Mouse (Mus musculus) layer of hippocampus, postnatal 14 days (tissue): Measurements from ENCODE around the gene Cacng3. TPM values are rescaled to one million over a fixed set of nuclear protein-coding genes. Genes with fewer than 3 reads are reported as not detected.
A peak's percentile ranks its signal among the peaks of the same experiment; 100 is the strongest.

ENCODE experiments used
- DNase-seq, 2 experiments: peaks; one replicate each; pipeline ENCODE4 v3.0.0; 2021 to 2022; ENCODE audit warnings: low spot score in 2 of 2, mixed read lengths in 1 of 2
- total RNA-seq, 2 experiments: library from RNA; stranded (reverse); gene quantifications; 2 replicates each; pipeline ENCODE4 v1.2.3; 2021

Gene Cacng3
- total RNA-seq, 2 experiments from 2014 or later, result 44.7 to 47.4 TPM

DNA sequence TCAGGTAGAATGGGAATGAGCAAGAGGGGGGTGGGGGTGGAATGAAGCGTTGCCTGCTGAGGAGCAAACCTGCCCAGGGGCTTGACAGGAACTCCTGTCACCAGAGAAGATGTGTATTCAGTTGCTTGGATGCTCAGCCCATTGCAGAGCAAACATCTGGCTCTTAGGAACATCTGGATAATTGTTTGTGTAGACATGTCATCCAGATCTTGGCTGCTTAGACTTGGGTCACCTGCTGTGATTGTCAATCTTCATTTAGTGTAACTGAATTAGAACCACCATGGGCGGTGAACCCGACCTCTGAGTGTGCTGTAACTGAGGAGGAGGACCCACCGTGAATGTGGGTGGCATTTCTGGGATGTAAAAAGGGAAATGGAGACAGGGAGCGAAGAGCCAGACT is 36.4 kb downstream of the Cacng3 start:
- no peak for DNase-seq

DNA sequence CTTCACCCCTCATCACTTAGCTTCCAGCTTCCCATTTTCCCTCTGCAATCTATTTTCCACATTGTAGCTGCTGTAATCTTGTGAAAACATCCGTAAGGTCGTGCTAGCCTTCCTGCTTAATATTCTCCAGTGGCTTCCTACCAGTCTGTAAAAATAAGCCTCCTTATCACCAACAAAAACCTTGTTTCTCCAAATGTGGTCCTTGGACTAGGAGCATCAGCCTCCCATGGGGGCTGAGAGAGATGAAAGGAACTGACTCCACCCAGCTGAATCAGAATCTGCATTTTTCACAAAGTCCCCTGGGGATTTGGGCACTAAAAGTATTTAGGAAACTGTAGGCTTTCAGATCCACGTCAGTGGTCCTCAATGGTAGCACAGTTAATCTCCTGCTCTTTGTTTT is 46.0 kb downstream of the Cacng3 start:
- DNase-seq, result no peak

DNA sequence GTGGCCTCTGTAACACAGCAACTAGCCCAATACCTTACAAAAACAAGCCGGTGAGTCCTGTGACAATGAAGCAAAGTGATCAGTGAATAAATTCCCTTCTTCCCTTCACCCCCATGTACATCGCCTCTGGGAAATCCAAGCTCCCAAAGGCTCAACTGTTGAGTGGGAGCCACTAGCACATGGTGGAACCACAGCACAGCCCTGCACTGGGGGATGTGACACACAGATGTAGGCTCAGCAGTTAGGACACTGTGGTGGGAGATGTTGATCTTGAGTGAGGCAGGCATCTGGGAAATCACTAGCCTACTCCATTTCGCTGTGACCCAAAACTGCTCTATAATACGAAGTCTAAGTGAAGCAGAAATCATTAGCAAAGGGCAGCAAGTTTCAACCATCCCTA is 48.2 kb downstream of the Cacng3 start:
- DNase-seq, result no peak

DNA sequence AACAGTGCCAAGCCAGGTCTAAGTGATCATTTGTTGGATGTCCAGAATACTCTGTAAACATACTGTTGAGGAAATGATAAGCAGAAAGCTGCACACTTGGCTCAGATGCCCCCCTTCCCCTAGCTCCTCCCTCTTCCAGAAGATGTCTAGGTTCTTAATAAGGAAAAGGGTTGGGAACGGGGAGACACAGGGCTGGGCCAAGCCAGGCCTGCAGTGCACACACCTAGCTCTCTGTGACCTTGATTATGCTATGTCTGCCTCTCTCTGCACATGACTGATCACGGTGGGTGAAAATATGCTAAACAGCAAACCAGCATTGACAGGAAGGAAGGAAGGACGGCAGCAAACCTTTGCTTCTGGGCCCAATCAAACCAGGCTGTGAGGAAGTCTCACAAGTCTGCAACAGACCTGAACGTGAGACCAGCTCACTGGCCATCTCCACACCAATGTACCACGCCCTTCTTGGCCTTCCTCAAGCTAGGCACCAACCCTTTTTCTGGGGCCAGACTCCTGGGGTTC is 53.1 kb downstream of the Cacng3 start:
- no peak for DNase-seq

DNA sequence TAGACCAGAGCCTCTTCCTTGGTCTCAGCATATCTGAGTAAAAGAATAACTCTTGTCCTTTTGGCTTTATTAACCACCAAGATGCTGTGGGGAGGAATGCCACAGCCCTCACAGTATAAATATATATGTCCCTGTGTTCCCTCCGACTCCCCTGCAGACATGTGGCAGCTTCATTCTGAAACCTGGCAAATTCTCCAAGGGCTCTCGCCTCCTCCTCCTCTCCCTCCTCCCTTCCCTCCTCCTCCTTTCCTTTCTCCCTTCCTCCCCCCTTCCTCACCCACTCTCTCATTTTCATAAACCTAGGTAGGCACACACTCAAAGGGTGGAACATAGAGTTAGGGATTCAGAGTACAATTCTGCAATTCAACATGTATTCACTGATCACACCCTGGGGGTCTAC is 56.1 kb downstream of the Cacng3 start:
- DNase-seq, result no peak

DNA sequence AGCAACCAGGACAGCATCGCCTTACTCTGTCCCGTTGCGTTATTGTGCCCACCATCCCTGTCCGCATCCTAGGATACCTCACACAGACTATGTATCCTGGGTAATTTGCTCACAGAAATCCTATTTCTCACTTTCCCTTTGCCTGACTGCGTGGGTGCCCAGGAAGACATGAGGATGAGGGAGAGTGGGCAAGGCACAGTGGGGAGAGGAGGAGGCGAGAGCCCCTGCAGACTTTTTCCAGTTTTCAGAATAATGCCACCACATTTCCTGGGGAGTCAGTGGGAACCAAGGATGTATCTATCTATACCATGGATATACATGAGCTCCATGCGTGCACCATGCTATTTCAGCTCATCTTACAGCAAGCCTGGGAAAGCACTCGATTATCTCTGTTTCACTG is 57.9 kb downstream of the Cacng3 start:
- DNase-seq, result no peak

DNA sequence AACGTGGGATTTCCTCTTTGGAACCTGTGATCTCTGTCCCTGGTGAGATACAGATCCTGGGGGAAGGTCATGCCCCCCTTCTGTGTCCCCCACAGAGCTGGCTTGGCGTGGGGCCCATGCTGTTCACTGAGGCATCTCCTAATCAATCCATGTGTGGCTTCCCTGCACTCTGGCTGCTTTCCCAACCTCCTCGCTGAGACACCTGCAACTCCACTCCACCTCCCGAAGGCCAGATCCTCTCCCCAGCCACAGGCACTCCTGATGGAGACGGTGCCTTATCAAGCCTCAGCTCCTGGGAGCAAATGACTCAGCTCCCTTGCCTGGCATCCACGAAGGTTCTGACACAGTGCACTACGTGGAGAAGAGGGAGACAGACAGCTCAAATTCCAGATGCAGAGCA is 58.6 kb downstream of the Cacng3 start:
- no peak for DNase-seq

DNA sequence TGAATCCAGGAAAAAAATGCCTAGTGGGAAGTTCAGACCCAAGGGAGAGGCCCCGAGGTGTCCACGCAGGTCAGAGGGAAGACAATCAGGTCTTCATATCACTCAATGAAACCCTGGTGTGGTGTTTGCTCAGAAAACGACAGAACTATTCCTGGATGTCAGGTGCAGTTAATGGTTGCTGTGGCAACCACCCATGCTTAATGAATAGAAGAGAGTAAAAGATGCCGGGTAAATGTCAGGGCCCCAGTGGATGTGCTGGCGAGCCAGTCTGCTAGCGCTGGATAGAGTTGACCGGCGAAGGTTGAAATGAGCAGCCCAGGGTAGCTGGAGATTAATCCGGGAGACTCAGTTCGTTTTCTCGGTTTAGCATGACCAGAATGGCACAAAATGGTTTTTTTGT is 65.0 kb downstream of the Cacng3 start:
- no peak for DNase-seq

DNA sequence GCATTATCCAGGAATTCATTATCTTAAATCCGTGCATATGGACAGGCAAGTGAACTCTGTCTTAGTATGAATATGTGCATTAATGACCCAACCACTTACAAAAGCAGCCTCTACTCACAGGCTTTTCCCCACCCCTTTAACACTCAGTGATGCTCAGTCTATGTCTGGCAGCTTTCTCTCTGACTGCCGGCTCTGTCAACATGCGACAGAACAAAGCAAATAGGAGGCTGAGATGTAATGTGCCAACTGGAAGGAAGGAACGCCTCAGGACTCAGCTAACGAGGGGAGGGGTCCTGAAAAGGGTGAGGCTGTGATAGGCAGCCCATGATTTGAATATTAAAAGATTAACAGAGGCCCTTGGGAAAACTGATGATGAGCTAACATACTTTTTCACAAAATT is 68.2 kb downstream of the Cacng3 start:
- no peak for DNase-seq

DNA sequence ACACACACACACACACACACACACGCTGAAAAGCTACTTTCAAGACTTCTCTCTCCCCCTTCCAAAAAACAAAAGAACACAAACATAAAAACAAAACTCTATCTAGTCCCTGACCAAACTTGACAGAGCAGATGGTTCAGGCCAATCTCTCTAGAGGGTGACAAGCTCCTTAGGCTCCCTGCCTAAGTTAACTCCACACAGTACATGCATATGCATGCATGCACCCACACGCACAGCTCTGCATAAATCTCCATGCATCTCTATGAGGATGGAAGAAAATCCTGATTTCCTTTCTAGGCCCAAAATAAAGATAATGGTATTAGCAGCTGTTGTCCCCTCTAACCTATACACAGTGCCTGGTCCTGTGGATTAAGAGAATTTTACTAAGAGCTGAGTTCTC is 70.4 kb downstream of the Cacng3 start:
- no peak for DNase-seq

DNA sequence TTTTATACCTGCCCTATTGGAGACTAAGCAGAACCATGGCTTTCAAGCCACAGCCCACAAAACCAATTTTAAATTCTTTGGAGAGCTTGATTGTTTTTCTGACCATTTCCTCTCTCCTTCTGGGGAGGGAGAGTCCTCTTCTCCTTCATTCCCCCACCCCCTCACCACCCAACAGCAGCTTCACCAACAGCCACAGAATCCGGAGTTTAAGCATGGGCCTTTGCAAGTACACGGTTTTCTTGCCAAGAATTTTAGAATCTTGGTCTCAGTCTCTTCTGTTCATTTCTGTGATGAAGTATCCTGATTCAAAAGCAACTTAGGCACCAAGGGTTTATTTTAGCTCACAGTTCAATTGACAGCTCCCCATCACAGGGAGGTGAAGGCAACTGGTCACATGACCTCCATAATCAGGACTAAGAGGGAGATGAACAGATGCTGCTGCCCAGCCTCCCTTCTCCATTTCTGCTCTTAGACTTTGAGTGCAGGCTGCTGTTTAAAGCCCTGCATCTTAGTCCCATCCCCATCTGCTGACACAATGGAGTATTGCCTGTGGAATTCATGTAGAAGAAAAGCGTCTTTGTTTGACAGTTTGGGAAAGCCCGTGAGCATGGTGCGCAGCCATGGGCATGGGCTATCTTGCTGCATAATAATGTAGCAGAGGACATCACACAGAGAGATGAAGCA is 85.8 kb downstream of the Cacng3 start:
- DNase-seq, result no peak

DNA sequence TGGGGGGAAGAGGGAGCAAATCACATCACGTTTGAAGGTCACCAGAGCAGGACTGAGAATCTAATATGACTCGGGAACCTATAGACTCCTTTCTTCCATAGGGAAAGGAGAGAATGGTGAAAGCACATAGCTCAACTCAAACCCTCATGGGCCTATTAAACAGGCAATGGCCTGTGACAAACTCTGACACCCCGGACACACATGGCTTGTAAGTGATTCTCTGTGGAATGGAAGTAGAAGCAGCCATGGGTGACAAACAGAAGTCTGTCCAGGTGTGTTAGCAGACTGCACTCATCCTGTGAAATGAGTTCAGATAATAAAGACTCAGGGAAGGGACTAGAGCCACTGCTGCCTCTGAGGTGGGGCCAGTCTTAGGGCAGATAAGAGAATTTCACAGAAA is 88.4 kb downstream of the Cacng3 start:
- DNase-seq, result no peak

DNA sequence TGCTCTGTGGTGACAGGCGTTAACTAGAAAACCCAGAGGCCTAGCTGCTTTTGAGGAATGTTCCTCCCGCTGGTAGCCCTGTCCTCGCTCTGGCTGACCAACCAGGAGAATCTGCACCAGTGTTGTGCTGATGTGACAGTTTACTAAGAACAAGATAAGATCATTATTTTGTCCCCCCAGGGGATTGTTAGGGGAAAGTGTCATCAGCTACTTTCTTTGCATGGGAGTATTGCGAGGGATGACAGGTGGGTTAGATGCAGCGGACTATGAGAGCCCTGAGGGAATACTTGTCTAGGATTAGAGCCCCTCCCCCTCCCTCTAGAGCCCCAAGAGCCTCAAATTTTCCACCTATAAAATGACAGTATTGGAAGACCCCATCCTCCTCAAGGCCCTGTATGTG is 94.2 kb downstream of the Cacng3 start:
- DNase-seq, result no peak

DNA sequence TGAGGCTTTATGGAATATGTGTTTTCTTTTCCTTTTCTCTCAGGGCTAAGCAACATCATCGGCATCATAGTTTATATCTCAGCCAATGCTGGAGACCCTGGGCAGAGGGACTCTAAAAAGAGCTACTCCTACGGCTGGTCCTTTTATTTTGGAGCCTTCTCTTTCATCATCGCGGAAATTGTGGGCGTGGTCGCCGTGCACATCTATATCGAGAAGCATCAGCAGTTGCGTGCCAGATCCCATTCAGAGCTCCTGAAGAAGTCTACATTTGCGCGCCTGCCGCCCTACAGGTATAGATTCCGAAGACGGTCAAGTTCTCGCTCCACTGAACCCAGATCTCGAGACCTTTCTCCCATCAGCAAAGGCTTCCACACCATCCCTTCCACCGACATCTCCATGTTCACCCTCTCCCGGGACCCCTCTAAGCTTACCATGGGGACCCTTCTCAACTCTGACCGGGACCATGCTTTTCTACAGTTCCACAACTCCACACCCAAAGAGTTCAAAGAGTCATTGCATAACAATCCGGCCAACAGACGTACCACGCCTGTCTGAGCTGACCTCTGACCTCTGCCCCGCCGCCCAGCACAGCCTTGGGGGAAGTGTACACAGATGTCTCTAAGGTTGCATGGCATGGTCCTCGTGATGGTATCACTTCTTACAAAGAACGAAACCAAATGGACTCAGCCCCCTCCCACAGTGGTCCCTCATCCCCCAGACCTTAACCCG is 98.2 kb downstream of the Cacng3 start:
- DNase-seq, result no peak

DNA sequence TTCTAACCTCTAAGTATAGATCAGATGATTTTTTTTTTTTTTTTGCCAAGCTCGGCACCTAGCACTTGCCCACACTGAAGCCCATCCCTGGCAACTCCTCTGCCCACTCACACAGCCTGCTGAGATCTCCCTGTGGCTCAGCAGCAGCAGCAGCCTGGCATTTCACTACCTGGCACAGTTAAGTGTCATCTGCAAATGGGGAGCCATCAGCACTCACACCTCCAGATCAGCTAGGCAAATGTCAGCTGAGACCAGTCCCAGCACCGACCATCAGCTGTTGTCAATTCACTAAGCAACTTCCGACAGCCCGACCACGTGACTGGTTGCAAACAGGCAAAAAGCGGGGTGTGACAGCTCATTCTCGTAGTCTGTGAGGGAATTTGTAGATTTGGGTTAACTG is 109.3 kb downstream of the Cacng3 start:
- peak; percentile 26 to 36 for DNase-seq

DNA sequence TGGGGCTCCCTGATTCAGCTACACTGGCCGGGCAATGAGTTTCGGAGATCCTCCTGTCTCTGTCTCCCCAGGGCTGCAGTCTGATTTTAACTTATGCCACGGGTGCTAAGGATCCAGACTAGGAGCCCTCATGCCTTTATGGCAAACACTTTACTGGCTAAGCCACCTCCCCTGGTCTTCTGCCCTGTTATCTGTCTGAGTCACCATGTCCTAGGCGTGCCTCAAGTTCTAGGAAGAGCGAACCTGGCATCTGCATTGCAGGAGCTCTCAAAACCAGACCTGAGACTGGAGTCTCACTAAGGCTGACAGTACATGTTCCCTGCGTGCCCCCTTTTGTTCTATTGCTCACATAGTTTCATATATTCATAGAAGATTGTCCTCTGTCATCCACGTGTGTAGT is 119.6 kb downstream of the Cacng3 start:
- no peak for DNase-seq

DNA sequence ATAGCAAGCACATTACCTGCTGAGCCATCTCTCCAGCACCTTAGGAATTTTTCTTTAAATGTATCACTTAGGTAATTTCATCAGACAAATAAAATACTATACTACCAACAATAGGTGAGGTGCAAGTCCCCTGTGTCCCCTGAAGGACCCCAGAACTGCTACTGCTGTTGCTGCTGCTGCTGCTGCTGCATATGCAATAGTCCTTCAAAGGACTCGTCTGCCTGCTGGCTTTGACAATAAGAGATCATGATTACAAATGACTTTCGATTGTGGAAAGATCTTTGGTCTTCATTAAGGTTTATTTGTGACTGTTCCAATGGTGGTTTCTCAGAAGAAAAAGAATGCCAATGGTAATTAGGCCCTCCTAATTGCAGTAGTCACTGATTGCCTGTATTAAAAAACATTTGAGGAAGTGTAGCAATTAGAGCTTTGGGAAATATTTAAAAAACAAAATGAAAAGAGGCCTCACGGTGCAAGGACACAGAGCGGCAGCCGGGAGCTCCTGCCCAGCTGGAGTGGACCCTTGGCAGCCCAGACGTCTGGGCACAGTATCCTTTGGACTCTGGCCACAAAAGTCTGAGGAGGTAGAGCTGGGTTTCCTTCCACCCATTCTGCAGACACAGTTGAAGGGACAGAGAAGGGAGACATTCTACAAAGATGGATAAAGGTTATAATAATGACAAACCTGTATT is 123.5 kb downstream of the Cacng3 start:
- DNase-seq, result peak in 1 of 2 experiments; percentile 20

DNA sequence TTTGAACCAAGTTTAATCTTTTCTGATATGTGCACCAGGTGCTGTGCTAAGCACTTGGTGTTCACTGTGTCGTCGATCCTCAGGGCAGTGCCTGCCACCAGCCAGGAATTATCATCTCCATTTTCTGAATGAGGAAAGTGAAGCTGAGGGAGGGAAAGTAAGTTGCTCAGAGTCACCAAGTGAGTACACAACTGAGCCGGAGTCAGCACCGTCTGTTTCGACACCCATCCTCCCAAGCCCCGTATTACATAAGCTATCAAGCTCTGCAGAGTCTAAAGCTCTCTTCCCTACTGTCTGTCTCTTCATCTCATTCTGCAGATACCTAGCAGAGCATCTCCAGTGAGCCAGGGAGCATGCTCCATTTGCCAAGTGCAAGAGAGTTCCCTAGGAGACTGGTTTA is 124.8 kb downstream of the Cacng3 start:
- DNase-seq, result peak; percentile 17 to 22

DNA sequence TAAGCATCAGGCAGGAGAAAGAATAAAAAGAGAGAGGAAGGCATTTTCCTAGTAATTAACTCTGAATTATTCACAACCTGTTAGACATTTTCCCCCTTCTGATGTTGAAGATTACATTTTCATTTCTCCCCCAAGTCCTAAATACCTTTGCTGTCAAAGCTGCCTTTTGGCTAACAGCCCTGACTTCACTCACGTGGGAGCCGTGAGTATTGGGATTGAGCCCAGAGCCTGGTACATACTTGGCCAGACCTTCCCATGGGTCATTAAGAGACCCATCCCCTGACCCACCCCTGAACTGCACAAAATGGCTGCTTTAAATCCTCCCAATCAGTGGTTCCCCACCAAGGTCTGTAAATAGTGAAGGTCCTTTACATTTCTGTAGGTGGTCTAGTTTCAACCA is 130.5 kb downstream of the Cacng3 start:
- DNase-seq, result no peak

DNA sequence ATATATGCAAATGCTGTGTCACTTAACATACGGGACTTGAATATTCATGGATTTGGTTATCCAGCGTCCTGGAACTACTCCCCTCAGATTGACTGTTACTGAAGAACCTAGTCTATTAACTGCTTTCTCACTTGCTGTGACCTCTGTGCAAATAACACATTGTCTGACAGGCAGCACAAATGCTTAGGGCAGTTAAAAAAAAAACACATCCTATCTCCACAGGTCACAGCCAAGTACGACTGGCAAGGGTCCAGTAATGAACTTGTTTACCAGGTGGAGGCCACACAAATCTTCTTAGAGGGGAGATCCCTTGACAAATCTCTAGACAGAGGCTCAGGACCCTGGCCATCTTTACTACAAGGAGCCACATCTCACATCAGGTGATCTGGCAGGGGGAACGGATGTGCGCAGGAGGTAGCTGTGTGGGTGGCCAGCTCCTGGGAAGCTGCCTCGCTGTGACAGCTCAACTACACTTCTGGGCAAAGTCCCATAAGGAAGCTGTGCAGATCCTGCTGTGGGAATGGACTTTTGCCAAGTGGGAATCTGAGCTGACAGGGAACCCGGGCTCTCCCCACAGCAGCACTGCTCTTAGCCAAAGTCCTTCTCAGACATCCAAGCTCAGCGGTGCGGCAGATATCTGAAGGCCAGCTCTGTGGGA is 133.7 kb downstream of the Cacng3 start:
- no peak for DNase-seq

DNA sequence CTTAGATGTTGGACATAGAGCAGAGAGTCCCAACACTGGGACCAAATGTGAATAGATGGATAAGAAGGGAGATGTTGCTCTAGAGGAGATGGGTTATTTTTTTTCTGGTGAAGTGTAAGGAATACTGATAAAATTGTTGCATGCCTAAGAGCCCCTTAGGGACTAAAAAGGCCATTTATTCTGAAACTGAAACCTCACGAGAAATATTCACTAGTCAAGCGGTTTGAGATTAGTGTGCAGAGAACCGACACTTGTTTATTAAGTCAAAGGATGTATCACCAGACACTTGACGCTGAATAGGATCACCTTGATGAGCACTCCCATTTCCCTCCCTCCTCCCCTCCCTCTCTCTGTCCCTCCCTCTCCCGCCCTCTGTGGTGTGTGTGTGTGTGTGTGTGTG is 136.2 kb downstream of the Cacng3 start:
- no peak for DNase-seq

DNA sequence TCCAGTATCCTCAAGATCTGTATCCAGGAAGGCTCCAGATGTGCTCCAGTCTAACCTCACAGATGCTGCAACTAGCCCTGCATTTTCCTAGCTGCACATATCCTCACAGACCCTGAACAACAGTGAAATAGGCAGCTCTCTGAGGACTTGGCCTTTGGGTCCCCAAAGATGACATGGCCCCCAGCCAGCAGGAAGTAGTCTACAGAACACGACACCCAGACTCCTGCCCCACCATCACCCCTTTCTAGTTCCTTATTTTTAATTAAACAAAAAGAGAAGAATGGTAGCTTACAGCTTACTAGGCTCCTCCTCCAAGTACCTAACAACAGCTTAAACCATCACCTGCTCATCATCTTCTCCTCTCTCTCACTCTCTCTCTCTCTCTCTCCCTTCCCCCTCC is 143.4 kb downstream of the Cacng3 start:
- DNase-seq, result no peak
